Mouse (Mus musculus) ES-E14 (cell line): ENCODE data around the gene Trim25. TPM values are rescaled to one million over a fixed set of nuclear protein-coding genes. Genes with fewer than 3 reads are reported as not detected.

Source experiments
- DNase-seq: peaks from one replicate; pipeline ENCODE4 v3.0.0-alpha.2; 2013; ENCODE audit warnings: low read depth, low spot score
- H3K27ac ChIP-seq: 2 replicates; pipeline ENCODE4 v1.5.1; 2012; ENCODE audit warnings: low read depth, mild to moderate bottlenecking, low read length, moderate library complexity, mixed read lengths; ENCODE audit not compliant: poor library complexity, insufficient read depth, severe bottlenecking
- H3K36me3 ChIP-seq: 2 replicates; pipeline ENCODE4 v1.6.1; 2012; ENCODE audit warnings: mild to moderate bottlenecking, low read length, moderate library complexity, mixed read lengths; ENCODE audit not compliant: control insufficient read depth, poor library complexity, insufficient read depth, severe bottlenecking
- H3K4me1 ChIP-seq, 2 experiments: fragments of 150-350 bp in 1 of 2; sonication (generic) in 1 of 2; 2 replicates each; pipeline ENCODE4 v1.6.1; 2012; ENCODE audit warnings: low read length in 2 of 2, mild to moderate bottlenecking in 1 of 2, mixed read lengths in 1 of 2; ENCODE audit not compliant: control insufficient read depth in 2 of 2, insufficient read depth in 2 of 2, poor library complexity in 1 of 2
- H3K4me3 ChIP-seq, 2 experiments: fragments of 150-350 bp in 1 of 2; sonication (generic) in 1 of 2; 2 replicates each; pipeline ENCODE4 v1.5.1; 2012; ENCODE audit warnings: low read length in 2 of 2, low read depth in 1 of 2, mild to moderate bottlenecking in 1 of 2, mixed read lengths in 1 of 2; ENCODE audit not compliant: insufficient read depth in 1 of 2, poor library complexity in 1 of 2, severe bottlenecking in 1 of 2
- H3K9ac ChIP-seq: 2 replicates; pipeline ENCODE4 v1.6.1; 2012; ENCODE audit warnings: low read depth, mild to moderate bottlenecking, low read length, mixed read lengths; ENCODE audit not compliant: poor library complexity, insufficient read depth, severe bottlenecking
- H3K9me3 ChIP-seq: fragments of 150-350 bp; sonication (generic); 2 replicates; pipeline ENCODE4 v1.6.1; 2012; ENCODE audit warnings: low read depth, mild to moderate bottlenecking, low read length; ENCODE audit not compliant: control insufficient read depth, insufficient read depth
- CHD2 ChIP-seq: IDR thresholded peaks from 2 replicates; pipeline ENCODE4 v1.6.1; 2014; ENCODE audit warnings: mild to moderate bottlenecking, low read depth, low read length, inconsistent platforms
- HCFC1 ChIP-seq: IDR thresholded peaks from 2 replicates; pipeline ENCODE4 v1.6.1; 2012; ENCODE audit warnings: low read length, inconsistent platforms, borderline replicate concordance; ENCODE audit not compliant: insufficient read depth
- MAFK ChIP-seq: IDR thresholded peaks from 2 replicates; pipeline ENCODE4 v1.6.1; 2014; ENCODE audit warnings: mild to moderate bottlenecking, low read depth, low read length, inconsistent platforms; ENCODE audit not compliant: insufficient read depth
- ZC3H11A ChIP-seq: IDR thresholded peaks from 2 replicates; pipeline ENCODE4 v1.6.1; 2012; ENCODE audit warnings: low read depth, mild to moderate bottlenecking, inconsistent platforms, low read length, borderline replicate concordance
- ZNF384 ChIP-seq: IDR thresholded peaks from 2 replicates; pipeline ENCODE4 v1.6.1; 2012; ENCODE audit warnings: low read depth, low read length, inconsistent platforms
- in situ Hi-C, 2 experiments: fragments of 600-800 bp; cut with MboI; formaldehyde crosslinking; loops; one replicate each; pipeline ENCODE4 v1.15.1; 2025; ENCODE audit warnings: low sequenced_read_pairs in 2 of 2, inconsistent platforms in 1 of 2; ENCODE audit not compliant: unreplicated experiment in 2 of 2
- total RNA-seq: library from RNA; depleted of rRNA; stranded (reverse); fragments of 300-350 nt; gene quantifications from 2 replicates; pipeline ENCODE4 v1.2.3, GENCODE M21; 2012

Trim25 gene
- total RNA-seq, 1 experiment, result 37.8 TPM

GRCm38 (mm10) chr11:89030552-89030951 lies 31.4 kb downstream of the Trim25 start:
- Histone ChIP-seq H3K9me3 (no peaks in the 10 kb centered on the region), H3K9ac (no peak overlapping the region), H3K4me3 (no peak overlapping the region), H3K36me3 (no peaks in the 10 kb centered on the region), H3K4me1 (peaks cover 10 to 16% of the 10 kb centered on the region in 2 experiments), H3K27ac (no peak overlapping the region)
- DNase-seq, result no peak
- no peak for TF ChIP-seq ZNF384
- no peak for TF ChIP-seq ZC3H11A
- in situ Hi-C loops, result no loop called here

GRCm38 (mm10) chr11:89031189-89031588 lies 32.0 kb downstream of the Trim25 start:
- in situ Hi-C loops, result no loop called here
- H3K36me3 ChIP-seq, result no peaks in the 10 kb centered on the region
- no peak overlapping the region for H3K27ac ChIP-seq

GRCm38 (mm10) chr11:89034592-89034991 lies 35.4 kb downstream of the Trim25 start:
- Histone ChIP-seq H3K36me3 (peaks cover 9% of the 10 kb centered on the region), H3K27ac (no peak overlapping the region), H3K4me1 (peaks cover 5 to 8% of the 10 kb centered on the region in 2 experiments; a peak in 3 of 4 replicates), H3K9me3 (no peaks in the 10 kb centered on the region), H3K4me3 (no peak overlapping the region), H3K9ac (no peak overlapping the region)
- no peak for DNase-seq
- in situ Hi-C loops, result no loop called here
- TF ChIP-seq MAFK, result no peak
- no peak for TF ChIP-seq HCFC1
- TF ChIP-seq CHD2, result no peak
- TF ChIP-seq ZNF384, result no peak
- TF ChIP-seq ZC3H11A, result no peak

More at GRCm38 (mm10) chr11:89031189-89031588, 32.0 kb downstream of the Trim25 start:
- Histone ChIP-seq H3K9me3 (no peaks in the 10 kb centered on the region), H3K9ac (no peak overlapping the region), H3K4me1 (peaks cover 10 to 16% of the 10 kb centered on the region in 2 experiments), H3K4me3 (no peak overlapping the region)
- no peak for TF ChIP-seq MAFK
- TF ChIP-seq ZNF384, result no peak
- TF ChIP-seq HCFC1, result no peak
- TF ChIP-seq ZC3H11A, result no peak
- TF ChIP-seq CHD2, result no peak
- no peak for DNase-seq

GRCm38 (mm10) chr11:89035552-89035951 lies 36.4 kb downstream of the Trim25 start:
- DNase-seq, result no peak
- in situ Hi-C loops, result no loop called here
- Histone ChIP-seq H3K9me3 (no peaks in the 10 kb centered on the region), H3K4me1 (peaks cover 3 to 5% of the 10 kb centered on the region in 2 experiments; a peak in 2 of 4 replicates), H3K9ac (no peak overlapping the region), H3K4me3 (no peak overlapping the region), H3K36me3 (peaks cover 15% of the 10 kb centered on the region), H3K27ac (no peak overlapping the region)
- TF ChIP-seq MAFK (no peak), ZC3H11A (no peak), ZNF384 (no peak), CHD2 (no peak), HCFC1 (no peak)

GRCm38 (mm10) chr11:89038496-89038895 lies 39.3 kb downstream of the Trim25 start:
- in situ Hi-C loops, result no loop called here

More at GRCm38 (mm10) chr11:89038496-89038895, 39.3 kb downstream of the Trim25 start:
- Histone ChIP-seq H3K4me3 (no peak overlapping the region), H3K4me1 (no peaks in the 10 kb centered on the region), H3K9me3 (no peaks in the 10 kb centered on the region), H3K9ac (no peak overlapping the region), H3K36me3 (peaks cover 24% of the 10 kb centered on the region), H3K27ac (no peak overlapping the region)
- TF ChIP-seq CHD2 (no peak), ZNF384 (no peak), ZC3H11A (no peak), MAFK (no peak), HCFC1 (no peak)
- no peak for DNase-seq
